Mouse (Mus musculus) brain, embryonic 14.5 days (tissue): ENCODE measurements around the gene Insl3. TPM values are rescaled to one million over a fixed set of nuclear protein-coding genes. Genes with fewer than 3 reads are reported as not detected.
A peak's percentile ranks its signal among the peaks of the same experiment; 100 is the strongest.
"Not testable (repeated sequence)": the region's sequence is repeated elsewhere in the genome, so short reads cannot be mapped to it uniquely, and the experiment has no call there.

Experiments used
- DNase-seq: peaks from one replicate; pipeline ENCODE4 v3.0.0-alpha.2; 2011; ENCODE audit warnings: low read depth
- CTCF ChIP-seq: fragments of 200-500 bp; IDR thresholded peaks from 2 replicates; pipeline ENCODE4 v1.5.1; 2012; ENCODE audit warnings: inconsistent platforms, mild to moderate bottlenecking, moderate library complexity, borderline replicate concordance; ENCODE audit not compliant: insufficient read depth, insufficient read length; ENCODE audit errors: extremely low read depth
- POLR2A ChIP-seq: fragments of 200-500 bp; IDR thresholded peaks from 2 replicates; pipeline ENCODE4 v1.6.1; 2012; ENCODE audit warnings: mild to moderate bottlenecking, inconsistent platforms, borderline replicate concordance; ENCODE audit not compliant: poor library complexity, insufficient read depth, insufficient read length, severe bottlenecking; ENCODE audit errors: extremely low read depth
- polyA plus RNA-seq: library from polyadenylated mRNA; depleted of rRNA; stranded (reverse); fragments of >200 nt; gene quantifications from 2 replicates; pipeline ENCODE4 v1.2.3, GENCODE M21; 2012

Gene Insl3
- polyA plus RNA-seq, 1 experiment, result 0.60 TPM

GRCm38 (mm10) chr8:71702087-71702432, 13.0 kb downstream of the Insl3 start:
- TF ChIP-seq POLR2A (no peak), CTCF (0 out of 2 replicates have a peak, but pooled peaks have one; percentile 3)
- DNase-seq, result no peak

DNA sequence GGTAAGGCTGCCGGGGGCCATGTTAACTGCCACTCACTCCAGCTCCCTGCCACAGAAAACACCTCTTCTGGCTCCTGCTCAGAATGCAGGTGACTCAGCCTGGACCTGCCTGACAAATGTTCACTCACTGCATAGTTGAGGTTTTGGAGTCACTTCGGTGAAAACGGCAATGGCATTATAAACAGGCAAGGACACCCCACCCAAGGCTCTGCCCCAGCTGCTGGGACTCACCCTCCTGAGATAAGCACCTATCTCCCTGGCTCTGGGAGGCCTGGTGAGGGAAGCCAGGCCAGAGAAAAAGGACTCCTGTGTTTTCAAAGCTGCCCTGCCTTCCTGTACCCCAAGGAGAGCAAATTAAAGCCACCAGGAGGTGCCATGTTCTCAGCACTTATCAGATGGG, 13.9 kb downstream of the Insl3 start:
- no peak for DNase-seq
- no peak for TF ChIP-seq CTCF
- TF ChIP-seq POLR2A, result no peak

DNA sequence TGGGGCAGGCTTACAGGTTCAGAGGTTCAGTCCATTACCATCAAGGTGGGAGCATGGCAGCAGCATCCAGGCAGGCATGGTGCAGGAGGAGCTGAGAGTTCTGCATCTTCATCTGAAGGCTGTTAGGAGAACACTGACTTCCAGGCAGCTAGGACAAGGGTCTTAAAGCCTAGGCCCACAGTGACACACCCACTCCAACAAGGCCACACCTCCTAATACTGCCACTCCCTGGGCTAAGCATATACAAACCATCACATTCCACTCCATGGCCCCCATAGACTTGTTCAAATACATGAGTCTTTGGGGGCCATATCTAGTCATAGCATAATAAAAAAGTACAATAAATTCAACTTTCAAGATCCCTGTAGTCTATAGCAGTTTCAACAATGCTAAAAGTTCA, 14.4 kb downstream of the Insl3 start:
- not testable (repeated sequence) for DNase-seq

DNA sequence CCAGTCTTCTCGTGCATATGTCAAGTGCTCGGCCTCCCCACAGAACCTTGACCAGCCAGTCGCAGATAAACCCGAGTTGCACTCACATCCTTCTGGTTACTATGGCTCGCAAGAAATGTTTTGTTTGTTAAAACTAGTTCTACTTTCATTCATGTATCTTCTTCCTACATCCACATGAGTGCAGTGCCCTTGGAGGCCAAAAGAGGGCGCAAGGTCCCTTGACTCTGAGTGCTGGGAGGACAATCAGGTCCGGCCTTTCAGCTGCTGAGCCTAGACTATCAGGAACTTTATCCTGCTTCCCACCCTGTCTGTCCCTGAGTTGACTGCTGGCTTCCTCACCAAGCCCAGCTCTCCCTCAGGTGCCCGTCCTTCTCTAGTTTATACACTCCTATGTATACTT, 18.9 kb downstream of the Insl3 start:
- DNase-seq, result peak; percentile 65
- TF ChIP-seq CTCF, result peak; percentile 76
- no peak for TF ChIP-seq POLR2A

GRCm38 (mm10) chr8:71709134-71709799, 20.3 kb downstream of the Insl3 start:
- DNase-seq, result no peak
- TF ChIP-seq POLR2A (no peak), CTCF (no peak)

DNA sequence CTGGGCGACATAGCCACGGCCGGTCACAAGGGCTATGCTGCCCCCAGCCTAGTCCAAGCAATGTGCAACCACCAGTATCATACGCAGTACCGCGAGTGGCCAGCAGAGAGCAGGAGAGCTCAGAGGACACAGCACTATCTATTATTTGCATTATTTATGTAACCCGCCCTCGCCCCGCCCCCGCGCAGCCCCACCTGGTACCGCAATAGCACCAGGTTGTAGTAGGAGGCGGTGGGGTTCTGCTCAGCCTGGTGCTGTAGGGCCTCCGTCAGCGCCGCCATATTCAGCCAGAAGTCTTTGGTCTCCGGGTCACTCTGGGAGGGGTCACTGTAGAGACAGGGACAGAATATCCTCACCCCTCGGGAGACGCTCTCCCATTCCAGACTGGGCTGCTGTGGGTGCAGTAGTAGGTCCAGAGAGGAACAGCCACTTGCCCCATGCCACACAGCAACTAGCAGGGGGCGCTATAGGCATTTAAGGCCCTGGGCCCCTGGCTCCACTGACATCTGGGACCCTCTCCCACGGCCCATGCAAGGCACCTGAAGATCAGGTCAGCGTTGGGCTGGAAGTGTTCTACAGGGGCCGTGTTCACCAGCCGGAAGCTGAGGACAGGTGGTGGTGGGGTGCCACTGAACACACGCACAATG, 20.9 kb downstream of the Insl3 start:
- TF ChIP-seq POLR2A (no peak), CTCF (peak; percentile 82)
- DNase-seq, result peak; percentile 85

- TF ChIP-seq POLR2A (no peak), CTCF (no peak)
- no peak for DNase-seq
Observed at GRCm38 (mm10) chr8:71711574-71711973, 22.6 kb downstream of the Insl3 start.

DNA sequence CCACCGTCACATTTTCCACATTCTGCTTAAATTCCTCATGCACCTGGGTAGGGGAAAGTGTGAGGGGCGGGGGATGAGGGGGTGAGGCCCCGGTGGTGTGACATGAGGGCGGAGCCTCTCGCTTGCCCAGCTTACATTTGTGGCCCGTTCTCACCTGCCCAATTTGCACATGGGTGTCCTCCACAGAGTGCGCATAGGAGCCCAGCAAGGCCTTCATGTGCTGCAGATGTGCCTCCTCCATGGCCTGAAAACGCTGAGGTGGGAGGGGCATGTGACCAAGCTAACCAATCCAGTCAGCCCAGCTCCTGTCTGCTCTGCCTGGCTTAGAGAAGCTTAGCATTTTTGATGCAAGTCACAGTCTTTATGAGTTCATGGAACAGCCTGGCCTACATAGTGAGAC, 26.5 kb downstream of the Insl3 start:
- TF ChIP-seq POLR2A, result no peak
- TF ChIP-seq CTCF, result no peak
- DNase-seq, result no peak

GRCm38 (mm10) chr8:71716561-71717053, 27.6 kb downstream of the Insl3 start:
- TF ChIP-seq CTCF, result no peak
- TF ChIP-seq POLR2A, result no peak
- no peak for DNase-seq

DNA sequence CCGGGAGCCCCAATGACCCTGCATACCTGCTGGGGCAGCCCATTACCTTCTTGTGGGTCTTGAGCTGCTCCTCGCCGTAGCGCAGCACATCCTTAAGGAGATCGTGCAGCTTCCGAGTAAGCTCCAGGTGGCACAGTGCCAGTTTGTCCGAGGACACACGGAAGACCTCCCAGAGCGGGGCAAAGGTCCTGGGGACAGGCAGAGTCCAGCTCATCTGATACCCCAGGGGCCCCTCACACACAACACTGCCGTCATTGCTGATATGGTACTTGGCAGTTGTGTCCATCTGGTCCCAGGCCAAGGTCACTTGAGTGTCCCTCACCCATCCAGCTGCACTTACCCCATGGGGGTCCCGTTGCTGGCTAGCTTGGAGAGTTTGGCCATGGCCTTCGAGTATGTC, 28.1 kb downstream of the Insl3 start:
- no peak for DNase-seq
- TF ChIP-seq POLR2A (no peak), CTCF (no peak)

GRCm38 (mm10) chr8:71718252-71718651, 29.2 kb downstream of the Insl3 start:
- TF ChIP-seq CTCF, result no peak
- peak; percentile 47 for DNase-seq

GRCm38 (mm10) chr8:71719218-71719617, 30.2 kb downstream of the Insl3 start:
- TF ChIP-seq POLR2A (no peak), CTCF (no peak)
- peak; percentile 88 for DNase-seq
